Mouse (Mus musculus): Measurements from ENCODE around the gene Gfpt2. TPM values are rescaled to one million over a fixed set of nuclear protein-coding genes. Genes with fewer than 3 reads are reported as not detected.
"Not testable (repeated sequence)": the region's sequence is repeated elsewhere in the genome, so short reads cannot be mapped to it uniquely, and the experiment has no call there.

Gfpt2 gene
- 0.97 and 2.5 TPM in 2 replicates for total RNA-seq (2017)

- ATAC-seq (replicated peaks; ENCODE audit: low read depth, poor library complexity, severe bottlenecking) = peak; percentile 93
Observed at GRCm38 (mm10) chr11:49793619-49794341, at the start of gene Gfpt2. Gfpt2 (plus strand) TSS chr11:49794178.

GRCm38 (mm10) chr11:49744981-49745380 lies 49.0 kb upstream of the Gfpt2 start:
- ATAC-seq (replicated peaks; ENCODE audit: low read depth, poor library complexity, severe bottlenecking) = no peak

- no peak for ATAC-seq (replicated peaks; ENCODE audit: low read depth, poor library complexity, severe bottlenecking)
Observed at GRCm38 (mm10) chr11:49745839-49746238, 48.1 kb upstream of the Gfpt2 start.

- ATAC-seq (replicated peaks; ENCODE audit: low read depth, poor library complexity, severe bottlenecking) = no peak
Observed at GRCm38 (mm10) chr11:49746756-49747155, 47.2 kb upstream of the Gfpt2 start.

- 0 out of 2 replicates have a peak, but pooled peaks have one; percentile 29 for ATAC-seq (replicated peaks; ENCODE audit: low read depth, poor library complexity, severe bottlenecking)
Observed at GRCm38 (mm10) chr11:49754958-49755665, 38.9 kb upstream of the Gfpt2 start.

- no peak for ATAC-seq (replicated peaks; ENCODE audit: low read depth, poor library complexity, severe bottlenecking)
Observed at GRCm38 (mm10) chr11:49758096-49758495, 35.9 kb upstream of the Gfpt2 start.

- ATAC-seq (replicated peaks; ENCODE audit: low read depth, poor library complexity, severe bottlenecking) = no peak
Observed at GRCm38 (mm10) chr11:49761130-49761529, 32.8 kb upstream of the Gfpt2 start.

- no peak for ATAC-seq (replicated peaks; ENCODE audit: low read depth, poor library complexity, severe bottlenecking)
Observed at GRCm38 (mm10) chr11:49763555-49763954, 30.4 kb upstream of the Gfpt2 start.

- no peak for ATAC-seq (replicated peaks; ENCODE audit: low read depth, poor library complexity, severe bottlenecking)
Observed at GRCm38 (mm10) chr11:49764023-49764422, 30.0 kb upstream of the Gfpt2 start.

- ATAC-seq (replicated peaks; ENCODE audit: low read depth, poor library complexity, severe bottlenecking) = peak; percentile 37; the same call in 1 of the 2 replicates
Observed at GRCm38 (mm10) chr11:49764639-49765299, 29.2 kb upstream of the Gfpt2 start.

GRCm38 (mm10) chr11:49765377-49766136 lies 28.4 kb upstream of the Gfpt2 start:
- peak; percentile 82 for ATAC-seq (replicated peaks; ENCODE audit: low read depth, poor library complexity, severe bottlenecking)

- ATAC-seq (replicated peaks; ENCODE audit: low read depth, poor library complexity, severe bottlenecking) = peak; percentile 50
Observed at GRCm38 (mm10) chr11:49766137-49766411, 27.9 kb upstream of the Gfpt2 start.

GRCm38 (mm10) chr11:49767497-49767896 lies 26.5 kb upstream of the Gfpt2 start:
- not testable (repeated sequence) for ATAC-seq (replicated peaks; ENCODE audit: low read depth, poor library complexity, severe bottlenecking)

- no peak for ATAC-seq (replicated peaks; ENCODE audit: low read depth, poor library complexity, severe bottlenecking)
Observed at GRCm38 (mm10) chr11:49768781-49769180, 25.2 kb upstream of the Gfpt2 start.

- ATAC-seq (replicated peaks; ENCODE audit: low read depth, poor library complexity, severe bottlenecking) = no peak
Observed at GRCm38 (mm10) chr11:49770676-49771550, 23.1 kb upstream of the Gfpt2 start.

- ATAC-seq (replicated peaks; ENCODE audit: low read depth, poor library complexity, severe bottlenecking) = peak; percentile 93
Observed at GRCm38 (mm10) chr11:49772251-49772650, 21.7 kb upstream of the Gfpt2 start.

- no peak for ATAC-seq (replicated peaks; ENCODE audit: low read depth, poor library complexity, severe bottlenecking)
Observed at GRCm38 (mm10) chr11:49774894-49775293, 19.1 kb upstream of the Gfpt2 start.

- ATAC-seq (replicated peaks; ENCODE audit: low read depth, poor library complexity, severe bottlenecking) = no peak
Observed at GRCm38 (mm10) chr11:49778844-49779243, 15.1 kb upstream of the Gfpt2 start.

GRCm38 (mm10) chr11:49780161-49780817 lies 13.7 kb upstream of the Gfpt2 start:
- no peak for ATAC-seq (replicated peaks; ENCODE audit: low read depth, poor library complexity, severe bottlenecking)
